Mouse (Mus musculus): ENCODE measurements around the gene Fcgr3. TPM values are rescaled to one million over a fixed set of nuclear protein-coding genes. Genes with fewer than 3 reads are reported as not detected.
"Not testable (repeated sequence)": the region's sequence is repeated elsewhere in the genome, so short reads cannot be mapped to it uniquely, and the experiment has no call there.

The Fcgr3 gene
- polyA plus RNA-seq, 1 experiment from 2014 or later, result 4.1 TPM

- WGBS, result 36% methylated on average over 2 of the region's 2 CpGs
Measured at GRCm38 (mm10) chr1:171101033-171101432, 36.3 kb upstream of the Fcgr3 start.

DNA sequence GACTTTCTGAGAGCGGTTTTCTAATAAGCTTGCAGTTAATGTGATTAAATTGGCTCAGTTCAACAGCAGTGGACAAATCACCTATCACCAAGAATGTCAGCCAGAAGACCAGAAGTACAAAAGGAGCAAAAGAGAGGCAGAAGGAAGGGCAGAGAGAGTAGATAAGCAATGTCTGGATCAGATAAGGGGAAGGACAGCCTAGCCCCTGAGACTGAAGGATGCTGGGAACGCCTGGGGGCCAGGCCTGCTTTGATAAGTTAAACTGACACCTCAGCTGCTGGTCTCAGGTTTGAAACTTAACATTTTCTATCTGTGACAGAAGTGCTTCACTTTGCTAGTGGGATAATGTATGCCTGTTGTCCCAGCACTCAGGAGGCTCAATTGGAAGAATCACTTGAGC is 32.9 kb upstream of the Fcgr3 start:
- WGBS, result 24% methylated on average over 2 of the region's 2 CpGs
- 0 out of 2 replicates have a peak overlapping the region, but pooled peaks have one; percentile 0 for H3K4me3 ChIP-seq
- H3K27ac ChIP-seq, result peak overlapping the region; percentile 31; the same call in 1 of the 2 replicates

More at GRCm38 (mm10) chr1:171101033-171101432, 36.3 kb upstream of the Fcgr3 start:
- Histone ChIP-seq H3K27ac (no peak overlapping the region), H3K27me3 (ENCODE audit: insufficient read depth, poor library complexity, severe bottlenecking) (no peaks in the 10 kb centered on the region), H3K36me3 (no peaks in the 10 kb centered on the region), H3K4me1 (peaks cover 23% of the 10 kb centered on the region), H3K4me3 (peak overlapping the region; percentile 84), H3K9me3 (no peaks in the 10 kb centered on the region)
- DNase-seq (ENCODE audit: low spot score), result no peak

DNA sequence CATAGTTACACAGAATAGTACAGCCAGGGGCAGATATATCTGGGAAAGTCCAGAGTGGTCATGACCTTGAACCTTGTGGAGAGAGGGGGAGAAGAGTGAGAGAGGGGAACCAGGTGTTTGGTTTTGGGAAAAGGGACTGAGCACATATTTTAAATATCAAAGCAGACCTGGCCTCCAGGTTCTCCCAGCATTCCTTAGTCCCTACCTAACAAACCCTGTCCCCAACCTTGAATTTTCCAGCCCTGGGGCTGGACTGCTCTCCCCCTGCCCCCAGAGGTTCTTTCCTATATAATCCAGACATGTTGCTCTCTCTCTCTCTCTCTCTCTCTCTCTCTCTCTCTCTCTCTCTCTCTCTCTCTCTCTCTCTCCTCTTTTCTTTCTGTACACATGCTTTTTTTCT is 32.4 kb upstream of the Fcgr3 start:
- 0 out of 2 replicates have a peak overlapping the region, but pooled peaks have one; percentile 0 for H3K4me3 ChIP-seq
- H3K36me3 ChIP-seq, result no peaks in the 10 kb centered on the region
- H3K4me1 ChIP-seq, result peaks cover 24% of the 10 kb centered on the region
- no peaks in the 10 kb centered on the region for H3K27me3 ChIP-seq (ENCODE audit: insufficient read depth, poor library complexity, severe bottlenecking)
- H3K27ac ChIP-seq, result no peak overlapping the region
- no peak for DNase-seq (ENCODE audit: low spot score)
- no peaks in the 10 kb centered on the region for H3K9me3 ChIP-seq

More for the DNA sequence above, 32.9 kb upstream of the Fcgr3 start:
- no peaks in the 10 kb centered on the region for H3K36me3 ChIP-seq
- peaks cover 24% of the 10 kb centered on the region for H3K4me1 ChIP-seq
- DNase-seq (ENCODE audit: low spot score), result no peak
- no peaks in the 10 kb centered on the region for H3K9me3 ChIP-seq
- no peaks in the 10 kb centered on the region for H3K27me3 ChIP-seq (ENCODE audit: insufficient read depth, poor library complexity, severe bottlenecking)

GRCm38 (mm10) chr1:171096110-171096964 is 31.6 kb upstream of the Fcgr3 start:
- Histone ChIP-seq H3K36me3 (no peaks in the 10 kb centered on the region), H3K27ac (peak overlapping the region; percentile 62; the same call in 1 of the 2 replicates), H3K27me3 (ENCODE audit: insufficient read depth, poor library complexity, severe bottlenecking) (no peaks in the 10 kb centered on the region), H3K9me3 (no peaks in the 10 kb centered on the region), H3K4me1 (peaks cover 24% of the 10 kb centered on the region), H3K4me3 (peak overlapping the region; percentile 35; the same call in 1 of the 2 replicates)
- no peak for DNase-seq (ENCODE audit: low spot score)
- 22% methylated on average over 10 of the region's 10 CpGs for WGBS

- H3K4me3 ChIP-seq, result no peak overlapping the region
- no peaks in the 10 kb centered on the region for H3K9me3 ChIP-seq
- WGBS, result 52% methylated on average over 4 of the region's 4 CpGs
- H3K27ac ChIP-seq, result no peak overlapping the region
- H3K36me3 ChIP-seq, result no peaks in the 10 kb centered on the region
- no peaks in the 10 kb centered on the region for H3K27me3 ChIP-seq (ENCODE audit: insufficient read depth, poor library complexity, severe bottlenecking)
- peaks cover 24% of the 10 kb centered on the region for H3K4me1 ChIP-seq
- DNase-seq (ENCODE audit: low spot score), result no peak
Measured at GRCm38 (mm10) chr1:171094424-171094823, 29.7 kb upstream of the Fcgr3 start.

DNA sequence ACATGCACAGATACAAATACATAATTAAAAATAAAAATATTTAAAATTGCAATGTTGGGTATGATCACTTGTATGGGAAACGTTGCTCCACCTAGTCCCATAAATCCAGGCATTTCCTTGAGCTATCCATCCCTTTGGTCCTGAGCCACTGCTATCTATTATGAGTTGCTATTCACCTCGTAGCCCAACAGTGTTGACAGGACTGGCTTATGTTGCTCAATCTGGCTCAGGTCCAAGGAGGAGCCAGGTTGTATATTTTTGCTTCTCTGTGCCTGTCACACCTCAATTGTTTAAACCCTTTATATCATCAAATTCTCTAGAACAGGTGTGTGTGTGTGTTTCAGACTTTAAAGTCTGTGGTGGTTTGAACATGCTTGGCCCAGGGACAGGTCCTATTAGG is 26.0 kb upstream of the Fcgr3 start:
- peaks cover 12% of the 10 kb centered on the region for H3K27me3 ChIP-seq (ENCODE audit: insufficient read depth, poor library complexity, severe bottlenecking)
- no peak for DNase-seq (ENCODE audit: low spot score)
- no peak overlapping the region for H3K27ac ChIP-seq
- no peaks in the 10 kb centered on the region for H3K36me3 ChIP-seq
- H3K4me1 ChIP-seq, result peaks cover 6% of the 10 kb centered on the region
- WGBS, result 58% methylated on average over 2 of the region's 2 CpGs
- no peaks in the 10 kb centered on the region for H3K9me3 ChIP-seq
- H3K4me3 ChIP-seq, result no peak overlapping the region

DNA sequence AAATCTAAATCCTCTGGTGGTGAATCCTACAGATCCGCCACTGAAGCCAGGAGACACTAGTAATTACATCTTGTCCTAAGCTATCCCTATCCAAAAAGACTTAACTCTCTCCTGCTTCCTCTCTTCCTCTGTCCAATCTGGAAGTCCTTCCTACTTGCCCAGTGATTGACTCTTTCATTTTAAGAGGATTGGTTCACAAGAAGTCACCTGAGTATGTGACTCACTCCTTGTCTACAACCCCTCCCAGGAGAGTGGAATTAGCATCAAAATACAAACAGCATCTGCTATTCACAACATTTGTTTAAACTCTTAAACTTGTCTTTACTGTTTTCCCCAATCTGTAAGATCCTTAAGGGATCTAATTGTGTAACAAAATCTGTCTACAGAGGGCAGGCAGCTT is 25.2 kb upstream of the Fcgr3 start:
- 93% methylated on average over 1 of the region's 1 CpGs for WGBS
- no peak overlapping the region for H3K27ac ChIP-seq
- no peaks in the 10 kb centered on the region for H3K36me3 ChIP-seq
- no peaks in the 10 kb centered on the region for H3K9me3 ChIP-seq
- no peak overlapping the region for H3K4me3 ChIP-seq
- no peak for DNase-seq (ENCODE audit: low spot score)
- peaks cover 8% of the 10 kb centered on the region; the same call in 1 of the 2 replicates for H3K4me1 ChIP-seq
- peaks cover 16% of the 10 kb centered on the region for H3K27me3 ChIP-seq (ENCODE audit: insufficient read depth, poor library complexity, severe bottlenecking)

- not testable (repeated sequence) for H3K36me3 ChIP-seq; H3K9me3 ChIP-seq; H3K27ac ChIP-seq; H3K4me1 ChIP-seq; DNase-seq (ENCODE audit: low spot score)
- peaks cover 16% of the 10 kb centered on the region for H3K27me3 ChIP-seq (ENCODE audit: insufficient read depth, poor library complexity, severe bottlenecking)
- H3K4me3 ChIP-seq, result peak overlapping the region; percentile 35
- WGBS, result under 1% methylated on average over 10 of the region's 10 CpGs
Measured at GRCm38 (mm10) chr1:171088237-171088869, 23.6 kb upstream of the Fcgr3 start.

GRCm38 (mm10) chr1:171085718-171086117 is 21.0 kb upstream of the Fcgr3 start:
- peaks cover 5% of the 10 kb centered on the region; the same call in 1 of the 2 replicates for H3K4me1 ChIP-seq
- 1% methylated on average over 26 of the region's 26 CpGs for WGBS
- no peaks in the 10 kb centered on the region for H3K9me3 ChIP-seq
- peaks cover 24% of the 10 kb centered on the region for H3K27me3 ChIP-seq (ENCODE audit: insufficient read depth, poor library complexity, severe bottlenecking)
- H3K4me3 ChIP-seq, result peak overlapping the region; percentile 66
- H3K36me3 ChIP-seq, result no peaks in the 10 kb centered on the region
- DNase-seq (ENCODE audit: low spot score), result no peak
- H3K27ac ChIP-seq, result peak overlapping the region; percentile 29; the same call in 1 of the 2 replicates

- DNase-seq (ENCODE audit: low spot score); H3K27ac ChIP-seq; H3K4me1 ChIP-seq; H3K36me3 ChIP-seq; H3K4me3 ChIP-seq; H3K9me3 ChIP-seq: not testable (repeated sequence)
- 34% methylated on average over 9 of the region's 17 CpGs for WGBS
- peaks cover 38% of the 10 kb centered on the region for H3K27me3 ChIP-seq (ENCODE audit: insufficient read depth, poor library complexity, severe bottlenecking)
Measured at GRCm38 (mm10) chr1:171081512-171082231, 16.9 kb upstream of the Fcgr3 start.

GRCm38 (mm10) chr1:171079825-171080224 is 15.1 kb upstream of the Fcgr3 start:
- not testable (repeated sequence) for H3K36me3 ChIP-seq; DNase-seq (ENCODE audit: low spot score); H3K9me3 ChIP-seq; H3K4me3 ChIP-seq; H3K4me1 ChIP-seq; H3K27ac ChIP-seq
- peaks cover 25% of the 10 kb centered on the region for H3K27me3 ChIP-seq (ENCODE audit: insufficient read depth, poor library complexity, severe bottlenecking)
- WGBS, result no CpG with 5 or more reads among the region's 43 CpGs

GRCm38 (mm10) chr1:171079345-171079744 is 14.6 kb upstream of the Fcgr3 start:
- H3K9me3 ChIP-seq; H3K4me3 ChIP-seq; H3K4me1 ChIP-seq; DNase-seq (ENCODE audit: low spot score); H3K36me3 ChIP-seq; H3K27ac ChIP-seq: not testable (repeated sequence)
- 0% methylated on average over 1 of the region's 35 CpGs for WGBS
- peaks cover 27% of the 10 kb centered on the region for H3K27me3 ChIP-seq (ENCODE audit: insufficient read depth, poor library complexity, severe bottlenecking)

Data from heart, embryonic 10.5 days (tissue).